Mouse (Mus musculus): ENCODE data around the gene Tbc1d22b.
A peak's percentile ranks its signal among the peaks of the same experiment; 100 is the strongest.

Tbc1d22b gene

DNA sequence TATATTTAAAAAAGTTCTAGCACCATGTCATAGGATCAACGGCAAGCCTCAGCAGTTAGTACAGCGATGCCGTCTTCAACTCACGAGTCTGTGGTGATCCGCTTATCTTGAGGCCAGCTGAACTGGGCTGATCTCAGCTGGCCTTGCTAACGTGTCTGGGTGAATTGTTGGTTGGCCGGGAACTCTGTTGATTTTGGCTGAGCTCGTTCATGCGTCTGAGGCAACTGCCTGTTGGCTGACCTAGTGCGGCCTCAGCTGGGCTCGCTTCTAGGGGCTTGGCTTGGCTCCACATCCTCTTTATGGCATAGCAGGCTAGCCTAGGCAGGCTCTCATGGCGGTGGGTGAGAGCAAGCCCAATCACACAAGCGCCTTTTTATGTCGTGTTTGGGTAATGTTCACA, 8.2 kb upstream of the Tbc1d22b start:
- DNase-seq (ENCODE audit: low spot score in 2 of 2): no peak

DNA sequence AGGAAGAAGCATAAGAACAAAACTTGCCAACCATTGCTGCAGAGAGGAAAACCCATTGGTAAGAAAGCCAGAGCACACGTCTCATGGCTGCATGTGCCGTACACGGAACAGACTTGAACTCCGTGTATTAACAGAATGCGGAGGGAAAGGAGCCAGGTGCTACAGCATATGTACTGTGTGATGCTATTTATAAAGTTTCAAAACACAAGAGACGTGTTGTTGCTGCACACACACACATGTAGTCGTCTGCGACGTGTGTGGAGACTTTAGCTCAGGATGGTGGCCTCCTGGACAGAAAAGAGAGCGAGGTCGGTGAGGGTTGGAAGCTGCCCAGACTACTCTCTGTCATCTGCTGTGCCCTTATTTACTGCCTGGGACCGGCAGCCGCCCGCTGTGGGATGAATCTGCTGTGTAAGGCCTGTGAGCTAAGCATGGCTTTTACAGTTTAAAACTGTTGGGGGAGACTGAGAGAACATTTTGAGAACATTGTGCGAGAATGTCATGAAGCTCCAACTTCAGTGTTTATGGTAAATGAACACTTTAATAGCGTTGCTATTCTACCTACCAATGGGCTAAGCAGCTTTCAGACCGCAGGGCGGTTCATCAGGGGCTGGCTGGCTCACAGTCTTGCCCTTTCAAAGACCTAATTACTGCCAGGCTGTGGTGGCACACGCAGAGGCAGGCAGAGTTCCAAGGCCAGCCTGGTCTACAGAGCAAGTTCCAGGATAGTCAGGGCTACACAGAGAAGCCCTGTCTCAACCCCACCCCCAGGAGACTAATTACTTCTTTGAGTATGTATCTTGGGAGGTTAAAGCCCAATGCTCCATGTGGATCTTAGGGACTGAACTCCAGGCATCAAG, 6.5 kb upstream of the Tbc1d22b start:
- DNase-seq (ENCODE audit: low spot score in 2 of 2): no peak

DNA sequence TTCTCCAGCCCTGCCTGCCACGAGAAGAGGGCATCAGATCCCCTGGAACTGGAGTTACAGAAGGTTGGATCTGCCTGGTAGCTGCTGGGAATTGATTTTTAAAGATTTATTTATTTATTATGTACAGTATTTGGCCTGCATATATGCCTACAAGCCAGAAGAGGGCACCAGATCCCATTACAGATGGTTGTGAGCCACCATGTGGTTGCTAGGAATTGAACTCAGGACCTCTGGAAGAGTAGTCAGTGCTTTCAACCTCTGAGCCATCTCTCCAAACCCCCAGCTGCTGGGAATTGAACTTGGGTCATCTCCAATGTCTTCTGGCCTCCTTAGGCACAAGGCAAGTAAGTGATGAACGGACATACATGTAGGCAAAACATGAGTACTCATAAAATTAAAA, 5.5 kb upstream of the Tbc1d22b start:
- DNase-seq (ENCODE audit: low spot score in 2 of 2): no peak

DNA sequence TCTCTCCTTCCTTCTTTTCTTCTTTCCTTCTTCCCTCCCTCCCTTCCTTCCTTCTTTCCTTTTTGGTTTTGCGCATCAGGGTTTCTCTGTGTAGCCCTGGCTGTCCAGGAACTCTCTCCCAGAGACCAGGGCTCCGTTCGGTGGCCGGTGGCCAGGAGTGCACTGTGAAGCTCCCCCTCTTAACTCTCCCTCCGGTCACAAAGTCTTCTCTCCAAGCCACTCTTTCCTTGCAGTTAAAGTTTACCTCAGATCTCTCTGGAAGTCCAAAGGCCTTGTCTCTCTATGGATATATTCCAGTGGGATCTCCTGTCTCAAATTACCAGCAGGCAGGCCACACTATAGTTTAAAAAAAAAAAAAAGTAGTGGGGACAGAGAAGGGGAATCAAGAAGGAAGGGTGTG, 4.3 kb upstream of the Tbc1d22b start:
- DNase-seq (ENCODE audit: low spot score in 2 of 2): no peak

DNA sequence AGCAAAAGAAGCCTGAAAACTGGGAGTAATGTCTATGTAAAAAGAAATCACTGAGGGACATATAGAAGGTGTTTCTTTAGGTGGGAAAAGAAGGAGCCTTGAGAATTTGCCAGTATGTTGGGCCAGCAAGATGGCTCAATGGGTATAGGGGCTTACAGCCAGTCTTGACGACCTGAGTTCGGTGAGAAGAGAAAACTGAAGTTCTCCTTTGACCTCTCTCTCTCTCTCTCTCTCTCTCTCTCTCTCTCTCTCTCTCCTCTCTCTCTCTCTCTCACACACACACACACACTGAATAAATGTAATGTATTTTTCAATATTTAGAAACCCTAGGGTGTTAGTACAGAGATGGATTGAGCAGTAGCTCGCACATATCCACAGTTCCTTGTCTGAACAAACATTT, 1.1 kb upstream of the Tbc1d22b start:
- DNase-seq (ENCODE audit: low spot score in 2 of 2): no peak

DNA sequence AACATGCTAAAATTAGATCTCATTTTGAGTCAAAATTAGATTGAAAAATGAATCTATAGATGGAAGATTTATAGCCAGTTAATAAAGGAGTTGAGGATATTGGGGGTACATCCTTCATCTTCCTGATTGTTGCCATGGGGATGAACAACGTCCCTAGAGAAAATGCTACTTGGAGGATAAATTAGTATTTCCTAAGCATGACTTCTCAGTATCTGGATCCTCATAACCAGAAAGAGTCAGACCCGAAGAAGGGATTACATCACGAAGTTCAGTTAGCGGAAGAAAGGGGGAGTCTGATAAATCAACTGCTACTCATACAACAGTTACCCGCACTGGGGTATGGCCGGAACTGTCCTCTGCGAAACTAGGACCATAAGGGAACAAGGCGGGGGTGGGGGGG, 591 bp upstream of the Tbc1d22b start:
- no peak for DNase-seq (ENCODE audit: low spot score in 2 of 2)

DNA sequence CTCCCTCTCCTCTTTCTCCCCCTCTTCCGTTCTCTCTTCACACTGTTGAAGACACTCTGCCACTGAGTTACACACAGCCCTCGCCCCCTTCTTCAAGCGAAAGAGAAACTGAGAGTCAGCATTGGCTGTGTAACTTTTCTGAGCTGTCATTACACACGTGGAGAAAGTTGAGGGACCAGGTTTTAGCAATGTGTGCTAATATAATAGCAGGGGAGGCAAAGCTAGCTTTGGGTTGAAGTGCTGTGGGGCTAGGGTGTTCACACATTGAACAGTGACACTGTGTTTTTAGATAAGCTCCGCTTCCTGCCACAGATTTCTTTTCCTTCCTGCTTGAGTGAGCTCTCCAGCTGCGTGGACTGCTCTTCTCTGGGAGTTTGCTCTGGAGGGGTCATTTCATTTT, 1.4 kb downstream of the Tbc1d22b start:
- peak in 1 of 2 experiments; percentile 16 for DNase-seq (ENCODE audit: low spot score in 2 of 2)

DNA sequence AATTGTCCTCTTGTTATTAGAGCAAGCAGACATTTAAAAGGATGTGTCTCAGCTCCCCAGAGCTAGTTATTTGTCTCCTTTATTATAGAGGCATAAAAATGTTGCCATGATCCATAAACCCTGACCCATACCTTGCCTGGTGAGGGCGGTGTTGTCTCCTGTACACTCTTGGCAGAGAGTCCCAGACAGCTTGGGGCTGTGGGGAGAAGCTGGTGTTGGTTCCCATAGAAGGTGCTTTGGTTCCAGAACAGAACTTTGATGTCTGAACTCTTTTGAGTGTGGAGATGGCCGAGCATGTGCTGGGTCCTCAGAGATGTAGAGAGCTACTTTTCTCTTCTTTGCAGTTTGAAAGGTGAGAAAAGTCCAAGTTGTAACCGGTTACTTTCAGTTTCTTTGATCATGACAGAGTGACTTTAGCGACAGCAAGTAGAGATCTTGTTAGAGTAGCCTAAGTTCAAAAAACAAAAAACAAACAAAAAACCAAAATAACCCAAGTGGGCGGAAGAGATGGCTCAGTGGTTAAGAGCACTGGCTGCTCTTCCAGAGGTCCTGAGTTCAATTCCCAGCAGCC, 2.7 kb downstream of the Tbc1d22b start, which contains the start of gene Tmem217:
Gene Tmem217 (minus strand): TSS at position 224 of the 571 bp plus-strand sequence.
- no peak for DNase-seq (ENCODE audit: low spot score in 2 of 2)

DNA sequence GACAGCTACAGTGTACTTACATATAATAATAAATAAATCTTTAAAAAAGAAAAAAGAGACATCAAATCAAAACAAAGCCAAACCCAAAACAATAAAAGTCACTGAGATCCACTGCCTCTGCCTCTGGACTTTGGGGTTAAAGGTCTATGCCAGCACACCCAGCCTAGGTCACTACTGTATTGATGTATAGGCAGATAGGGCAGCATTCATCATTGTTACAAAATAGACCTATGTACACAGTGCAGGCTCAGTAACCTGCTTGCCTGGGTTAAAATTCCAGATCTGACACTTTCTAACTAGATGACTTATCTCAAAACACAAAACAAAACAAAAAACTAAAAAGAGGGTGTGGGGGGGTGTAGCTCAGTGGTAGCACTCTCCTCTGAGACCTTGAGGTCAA, 4.6 kb downstream of the Tbc1d22b start:
- no peak for DNase-seq (ENCODE audit: low spot score in 2 of 2)

DNA sequence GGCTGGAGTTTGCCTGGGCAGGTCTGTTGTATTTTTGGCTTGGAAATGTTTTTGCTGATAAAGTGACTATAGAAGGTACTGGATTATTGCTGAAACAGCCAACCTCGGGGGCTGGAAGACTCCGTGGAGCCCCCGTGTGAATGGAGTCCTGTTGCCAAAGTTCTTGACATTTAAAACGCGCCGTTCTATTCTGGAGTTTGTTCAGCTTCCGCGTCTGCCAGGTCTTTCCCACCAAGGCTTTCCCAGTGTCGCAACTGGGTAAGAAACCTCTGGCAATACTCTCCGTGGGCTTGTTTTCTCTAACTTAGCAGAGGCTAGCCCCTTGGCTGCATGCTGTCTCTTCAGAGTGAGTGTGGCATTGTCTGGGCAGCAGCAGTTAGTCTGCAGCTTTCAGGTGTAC, 6.9 kb downstream of the Tbc1d22b start:
- no peak for DNase-seq (ENCODE audit: low spot score in 2 of 2)

DNA sequence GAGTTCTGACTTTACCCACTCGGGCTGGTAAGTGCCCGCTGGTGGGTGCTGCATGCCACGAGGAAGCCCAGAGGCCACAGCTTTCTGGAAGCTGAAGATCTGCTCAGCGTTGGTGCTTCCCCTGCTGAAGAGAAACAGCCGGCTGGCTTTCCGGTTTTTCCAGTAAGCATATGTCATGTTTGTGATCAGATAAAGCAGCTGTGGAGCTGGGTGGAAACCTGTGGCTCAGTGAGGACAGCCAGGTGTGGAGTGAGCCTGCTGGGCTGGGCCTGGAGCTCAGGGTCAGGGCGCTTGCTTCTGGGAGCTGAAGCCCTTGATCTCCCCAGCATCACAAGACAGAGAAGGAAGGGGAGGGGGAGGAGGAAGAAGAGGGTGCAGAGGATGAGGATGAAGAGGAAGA, 7.3 kb downstream of the Tbc1d22b start:
- peak in 1 of 2 experiments; percentile 8 for DNase-seq (ENCODE audit: low spot score in 2 of 2)

DNA sequence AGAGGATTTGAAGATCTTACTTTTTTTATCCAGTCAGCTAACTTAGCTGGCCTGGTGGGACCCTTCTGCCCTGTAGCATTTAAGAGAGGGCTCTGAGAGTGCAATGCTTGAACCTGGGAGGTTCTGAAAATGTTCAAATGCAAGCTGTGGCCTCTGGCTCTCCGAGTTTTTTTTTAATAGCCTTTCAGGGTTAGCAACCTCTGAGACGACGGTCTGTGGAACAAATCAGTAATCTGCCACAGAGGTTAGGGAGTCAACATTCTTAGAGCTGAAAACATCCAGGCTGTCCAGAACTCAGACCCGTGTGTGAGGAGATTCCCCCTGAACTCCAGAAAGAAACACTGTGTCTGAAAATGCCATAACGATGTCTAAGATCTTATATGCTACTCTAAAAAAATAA, 8.9 kb downstream of the Tbc1d22b start:
- no peak for DNase-seq (ENCODE audit: low spot score in 2 of 2)

DNA sequence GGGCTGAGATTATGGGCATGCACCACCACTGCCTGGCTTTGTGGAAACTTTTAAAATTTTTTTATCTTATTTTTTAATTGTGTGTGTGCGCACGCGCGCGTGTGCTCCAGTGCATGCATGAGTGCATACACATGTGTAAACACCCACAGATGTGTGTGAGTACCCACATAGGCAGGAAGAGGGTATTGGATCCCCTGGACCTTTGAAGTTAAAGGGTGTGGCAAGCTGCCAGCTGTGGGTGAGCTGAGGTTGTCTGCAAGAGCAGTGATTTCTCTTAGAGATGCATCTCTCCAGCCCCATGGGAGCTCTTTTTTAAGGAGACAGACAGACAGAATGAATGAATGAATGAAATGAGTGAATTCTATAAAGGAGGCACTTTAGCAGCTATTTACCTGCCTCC, 15.9 kb downstream of the Tbc1d22b start:
- DNase-seq (ENCODE audit: low spot score in 2 of 2): no peak

DNA sequence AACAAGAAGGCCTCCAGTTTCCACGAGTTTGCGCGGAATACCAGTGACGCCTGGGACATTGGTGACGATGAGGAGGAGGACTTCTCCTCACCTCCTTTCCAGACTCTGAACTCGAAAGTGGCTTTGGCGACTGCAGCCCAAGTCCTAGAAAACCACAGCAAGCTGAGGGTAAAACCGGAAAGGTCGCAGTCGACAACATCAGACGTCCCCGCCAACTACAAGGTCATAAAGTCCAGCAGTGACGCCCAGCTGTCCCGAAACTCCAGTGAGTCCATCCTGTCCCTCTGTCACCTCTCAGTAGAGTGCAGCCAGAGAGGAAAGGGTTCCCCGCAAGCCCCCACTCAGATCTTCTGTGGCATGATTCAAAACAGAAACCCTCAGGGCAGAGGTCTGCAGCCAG, 18.9 kb downstream of the Tbc1d22b start:
- no peak for DNase-seq (ENCODE audit: low spot score in 2 of 2)

DNA sequence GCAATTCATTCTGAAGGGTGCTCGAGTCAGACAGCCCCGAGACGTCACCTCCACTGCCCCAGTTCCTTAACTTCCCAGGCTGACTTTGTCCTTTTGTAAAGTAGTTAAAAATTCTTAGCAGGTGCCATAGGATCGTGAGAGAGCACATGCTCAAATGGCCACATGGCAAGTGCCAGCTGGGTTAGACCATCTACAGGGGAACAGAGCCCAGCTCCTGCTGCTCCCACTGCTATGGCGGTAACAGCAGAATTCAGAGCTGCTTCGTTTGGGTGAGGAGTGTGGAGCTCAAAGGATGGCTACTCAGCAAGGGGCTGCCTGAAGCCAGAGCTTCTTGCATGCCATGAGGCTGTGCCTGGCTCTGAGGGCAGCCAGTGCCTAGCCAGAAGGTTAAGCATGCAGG, 20.2 kb downstream of the Tbc1d22b start:
- no peak for DNase-seq (ENCODE audit: low spot score in 2 of 2)

DNA sequence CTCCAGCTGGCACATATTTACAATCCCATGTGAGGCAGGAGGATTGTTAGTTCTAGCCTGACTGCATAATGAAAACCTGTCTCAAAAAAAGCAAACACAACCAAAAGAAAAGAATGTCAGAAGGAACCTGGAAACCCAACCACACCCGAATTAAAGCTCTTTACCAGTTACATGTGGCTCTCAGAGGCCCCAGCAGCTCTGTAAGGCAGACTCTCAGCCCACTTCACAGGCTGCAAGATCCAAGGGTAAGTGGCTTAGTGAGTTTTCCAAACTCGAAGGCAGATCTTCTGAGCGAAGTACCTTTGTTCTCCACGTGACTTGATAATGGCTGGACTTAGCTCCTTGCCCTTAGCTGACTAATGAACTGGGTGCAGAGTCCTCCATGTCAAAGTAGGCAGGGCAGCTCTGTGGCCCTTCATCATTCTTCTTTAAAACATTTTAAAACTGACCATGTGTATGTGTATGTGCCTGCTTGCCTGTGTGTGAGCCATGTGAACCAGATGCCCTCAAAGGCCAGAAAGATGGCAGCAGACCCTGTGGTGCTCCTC, 30.1 kb downstream of the Tbc1d22b start:
- no peak for DNase-seq (ENCODE audit: low spot score in 2 of 2)

DNA sequence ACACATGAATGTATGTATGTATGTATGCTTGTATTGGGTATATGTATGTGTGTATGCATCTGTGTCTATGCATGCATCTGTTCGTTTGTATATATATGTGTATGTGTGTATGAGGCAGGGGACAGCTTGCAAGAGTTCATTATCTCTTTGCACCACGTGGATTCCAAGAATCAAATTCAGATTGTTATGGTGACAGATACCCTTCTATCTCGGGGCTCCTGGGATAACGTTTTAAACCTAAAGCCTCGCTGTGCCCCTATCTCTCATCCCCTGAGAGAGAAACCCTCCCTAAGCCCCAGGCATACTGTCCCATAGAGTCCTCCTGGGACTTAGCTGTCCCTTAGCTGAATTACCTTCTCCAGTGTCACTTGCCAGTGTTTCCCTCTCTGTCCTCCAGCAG, 34.0 kb downstream of the Tbc1d22b start:
- no peak for DNase-seq (ENCODE audit: low spot score in 2 of 2)

DNA sequence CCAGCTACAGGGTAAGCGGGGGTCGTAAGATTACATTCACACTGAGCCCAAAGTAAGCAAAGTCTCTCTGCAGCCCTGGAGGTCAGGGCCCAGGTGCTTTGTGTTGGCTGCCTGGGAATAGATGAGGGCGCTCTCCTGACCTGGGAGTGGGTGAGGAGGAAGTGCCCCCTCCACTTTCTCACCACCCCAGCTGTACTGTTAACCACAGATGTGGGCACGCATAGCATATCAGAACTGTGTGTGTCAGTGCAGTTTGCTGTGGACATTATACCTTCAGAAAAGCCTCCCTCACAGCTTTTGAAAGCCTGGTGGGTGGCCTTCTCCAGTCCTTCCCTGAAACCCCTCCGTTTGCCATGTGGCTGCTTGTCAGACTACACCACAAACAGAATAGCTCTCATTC, 34.7 kb downstream of the Tbc1d22b start:
- DNase-seq (ENCODE audit: low spot score in 2 of 2): peak; percentile 39 to 44

DNA sequence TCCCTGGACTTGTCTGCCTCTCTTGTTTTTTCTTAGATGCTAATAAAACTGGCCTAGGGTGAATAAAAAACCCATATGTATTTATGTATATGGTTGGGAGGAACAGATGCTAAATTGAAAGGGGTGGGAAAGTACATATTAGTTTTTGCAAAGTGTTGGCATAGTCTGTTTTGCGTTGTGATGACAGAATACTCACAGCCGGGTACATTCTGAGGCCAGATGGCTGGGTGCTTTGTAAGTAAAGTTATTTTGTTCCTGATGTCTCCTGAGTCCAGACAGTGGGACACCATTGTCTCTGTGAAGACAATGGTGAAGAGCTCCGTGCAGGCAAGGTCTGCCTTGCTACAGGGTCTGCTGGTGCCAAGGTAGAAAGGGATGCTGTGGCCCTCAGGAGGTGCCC, 35.2 kb downstream of the Tbc1d22b start:
- DNase-seq (ENCODE audit: low spot score in 2 of 2): no peak

DNA sequence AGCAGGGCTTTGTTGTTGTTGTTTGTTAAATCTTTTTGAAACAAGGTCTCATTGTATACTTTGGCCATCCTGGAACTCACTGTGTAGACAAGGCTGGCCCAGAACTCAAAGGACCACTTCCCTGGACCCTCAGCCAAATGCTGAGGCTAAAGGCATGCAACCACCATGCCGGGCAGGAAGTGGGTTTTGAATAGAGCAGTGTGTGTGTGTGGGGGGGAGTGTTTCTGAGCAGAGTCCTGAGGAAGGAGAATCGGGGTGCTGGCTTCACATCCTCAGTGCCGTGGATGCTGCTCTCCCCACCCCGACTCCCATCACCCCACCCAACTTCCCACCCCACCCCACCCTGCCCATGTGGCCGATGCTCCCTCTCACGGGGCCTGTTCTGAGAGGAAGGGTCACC, 35.9 kb downstream of the Tbc1d22b start:
- DNase-seq (ENCODE audit: low spot score in 2 of 2): peak; percentile 41 to 48

DNA sequence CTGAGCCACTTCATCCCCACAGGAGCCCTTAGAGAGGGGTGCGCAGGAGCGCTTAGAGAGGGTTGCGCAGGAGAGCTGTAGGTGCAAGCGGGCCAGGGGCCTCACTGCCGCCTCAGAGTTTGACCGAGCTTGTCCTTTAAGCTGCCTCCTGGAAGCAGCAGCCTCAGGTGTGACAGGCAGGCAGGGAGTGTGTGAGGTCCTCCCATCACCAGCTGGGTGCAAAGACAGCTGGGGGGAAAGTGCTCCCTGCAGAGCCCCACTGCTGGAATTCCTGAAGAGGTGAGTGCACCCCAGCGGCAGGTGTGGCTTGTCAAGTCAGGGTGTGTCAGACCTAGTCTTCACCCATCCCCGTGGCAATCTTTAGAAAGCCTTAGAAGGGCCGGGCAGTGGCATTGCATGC, 37.3 kb downstream of the Tbc1d22b start:
- no peak for DNase-seq (ENCODE audit: low spot score in 2 of 2)

DNA sequence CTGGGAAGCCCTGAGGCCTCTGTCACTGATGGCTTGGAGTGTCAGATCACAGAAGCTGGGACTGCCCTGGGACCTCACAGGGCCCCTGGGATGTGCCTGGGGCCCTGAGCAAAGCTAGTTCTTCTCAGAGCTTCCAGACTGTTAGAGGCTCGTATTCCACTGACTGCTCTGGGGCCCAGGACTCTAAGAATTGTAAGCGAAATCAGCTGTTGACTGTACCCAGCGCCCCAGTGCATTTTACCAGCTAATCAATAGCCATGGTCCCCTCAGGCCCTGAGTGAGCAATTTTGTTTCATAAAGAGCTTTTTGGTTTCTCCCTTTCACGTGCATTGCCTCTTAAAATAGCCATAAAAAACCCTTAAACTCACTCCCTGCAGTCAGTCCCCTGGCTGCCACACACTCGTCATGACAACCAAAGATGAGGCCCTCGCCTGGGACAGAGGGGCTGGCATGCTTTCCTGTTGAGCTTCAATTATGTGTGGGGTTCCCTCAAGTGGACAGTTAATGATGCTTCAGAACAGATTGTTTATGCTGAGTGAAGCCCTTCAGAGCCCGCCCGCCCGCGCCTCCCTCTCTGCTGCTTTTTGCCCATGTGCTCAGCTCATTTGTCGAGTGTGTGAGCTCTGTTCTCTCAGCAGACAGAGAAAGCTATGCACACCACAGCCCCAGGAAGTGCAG, 39.8 kb downstream of the Tbc1d22b start:
- no peak for DNase-seq (ENCODE audit: low spot score in 2 of 2)

Measured in thymus, postnatal 10 days (tissue).